Mouse (Mus musculus) frontal cortex, adult 2 months (tissue): Measurements from ENCODE around the gene Usp7. TPM values are rescaled to one million over a fixed set of nuclear protein-coding genes. Genes with fewer than 3 reads are reported as not detected.

ENCODE experiments used
- DNase-seq, 2 experiments: peaks; one replicate each; pipeline ENCODE4 v3.0.0; 2022; ENCODE audit warnings: low spot score in 1 of 2; ENCODE audit errors: extremely low spot score in 1 of 2
- polyA plus RNA-seq: library from polyadenylated mRNA; depleted of rRNA; stranded (reverse); fragments of >200 nt; gene quantifications from 2 replicates; pipeline ENCODE4 v1.2.3, GENCODE M21; 2012; rRNA removed

The Usp7 gene
- polyA plus RNA-seq, 1 experiment, result 118 TPM

DNA sequence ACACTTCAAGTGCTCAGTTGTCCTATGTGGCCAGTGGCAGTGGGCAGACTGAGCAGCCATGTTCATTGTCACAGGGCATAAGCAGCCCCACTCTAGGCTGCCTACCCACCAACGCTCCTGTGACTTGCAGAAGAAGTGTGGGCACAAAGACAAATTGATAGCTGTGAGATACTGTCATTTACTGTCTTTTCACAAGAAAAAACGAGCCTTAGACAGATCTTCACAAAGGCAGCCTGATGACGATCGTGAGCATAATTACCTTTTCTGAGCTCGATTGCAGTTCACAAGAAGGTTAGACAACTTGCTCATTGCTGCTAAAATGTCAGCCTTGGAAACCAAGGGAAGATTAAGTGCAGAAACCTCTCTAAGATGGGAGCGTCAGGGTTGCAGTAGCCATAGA, 137.0 kb downstream of the Usp7 start:
- DNase-seq, result no peak

GRCm38 (mm10) chr16:8650007-8650406, 142.1 kb downstream of the Usp7 start:
- no peak for DNase-seq

- DNase-seq, result no peak
Measured at GRCm38 (mm10) chr16:8645546-8645945, 146.6 kb downstream of the Usp7 start.

GRCm38 (mm10) chr16:8643855-8644254, 148.3 kb downstream of the Usp7 start:
- peak in 1 of 2 experiments; percentile 62 for DNase-seq

Other genes with a start within 250 kb of the Usp7 start
- 45.3 and 48.4 TPM in 2 replicates for gene Pmm2, start 154.6 kb downstream of the Usp7 start, polyA plus RNA-seq
- 16.8 and 18.2 TPM in 2 replicates for gene Tmem186, start 154.6 kb downstream of the Usp7 start, polyA plus RNA-seq
- 28.2 and 31.1 TPM in 2 replicates for gene Carhsp1, start 120.2 kb downstream of the Usp7 start, polyA plus RNA-seq
- 0.80 TPM in 1 of 2 replicates, not detected in the other for gene Gm5767, start 111.5 kb downstream of the Usp7 start, polyA plus RNA-seq
- 47.8 and 47.9 TPM in 2 replicates for gene 1810013L24Rik, start 37.8 kb upstream of the Usp7 start, polyA plus RNA-seq